ENCODE assay signal across 8 mouse cellular contexts in genomic region chr11:70668335-70668770, GRCm38 (mm10). TPM values are rescaled to one million over a fixed set of nuclear protein-coding genes. Genes with fewer than 3 reads are reported as not detected.
DNase-seq lines count a peak whose midpoint lies in the region; ATAC-seq and TF ChIP-seq lines count a peak whose summit lies in the region.

No protein-coding gene starts in this region.

- no peaks in the 10 kb centered on the region for H3K27me3 ChIP-seq in neural tube, embryonic 11.5 days (ENCODE audit: control insufficient read depth, insufficient read depth, low read length)
- H3K27me3 ChIP-seq in forebrain, postnatal 0 days (ENCODE audit: insufficient read depth, low read length): no peaks in the 10 kb centered on the region
- no peaks in the 10 kb centered on the region for H3K27me3 ChIP-seq in limb, embryonic 14.5 days (ENCODE audit: control insufficient read depth, insufficient read depth, low read length)
- no peaks in the 10 kb centered on the region for H3K27me3 ChIP-seq in neural tube, embryonic 14.5 days (ENCODE audit: control insufficient read depth, insufficient read depth, low read length)

- H3K9ac ChIP-seq in neural tube, embryonic 11.5 days (ENCODE audit: low read length): peak overlapping the region; percentile 49
- H3K9ac ChIP-seq in forebrain, postnatal 0 days: peak overlapping the region; percentile 50
- peak overlapping the region; percentile 55 for H3K9ac ChIP-seq in limb, embryonic 14.5 days (ENCODE audit: low read depth, low read length, severe bottlenecking)
- peak overlapping the region; percentile 62 for H3K9ac ChIP-seq in neural tube, embryonic 14.5 days (replicated peaks; ENCODE audit: low read depth, low read length)

- H3K4me2 ChIP-seq in neural tube, embryonic 11.5 days (ENCODE audit: low read depth): peak overlapping the region; percentile 79
- H3K4me2 ChIP-seq in forebrain, postnatal 0 days (ENCODE audit: low read depth): peak overlapping the region; percentile 90
- H3K4me2 ChIP-seq in limb, embryonic 14.5 days (replicated peaks; ENCODE audit: low read depth, low read length, severe bottlenecking): peak overlapping the region; percentile 58
- peak overlapping the region; percentile 88 for H3K4me2 ChIP-seq in neural tube, embryonic 14.5 days (ENCODE audit: low read depth, low read length)

- peak overlapping the region; percentile 60 for H3K4me3 ChIP-seq in neural tube, embryonic 11.5 days (ENCODE audit: low read depth, low read length)
- H3K4me3 ChIP-seq in forebrain, postnatal 0 days (ENCODE audit: low read depth, low read length): peak overlapping the region; percentile 70
- H3K4me3 ChIP-seq in limb, embryonic 14.5 days (replicated peaks; ENCODE audit: low read length): peak overlapping the region; percentile 65
- peak overlapping the region; percentile 64 for H3K4me3 ChIP-seq in neural tube, embryonic 14.5 days (ENCODE audit: low read depth, low read length)

- no peaks in the 10 kb centered on the region for H3K9me3 ChIP-seq in neural tube, embryonic 11.5 days (ENCODE audit: control insufficient read depth, low read length)
- H3K9me3 ChIP-seq in forebrain, postnatal 0 days (ENCODE audit: low read length): no peaks in the 10 kb centered on the region
- no peaks in the 10 kb centered on the region for H3K9me3 ChIP-seq in limb, embryonic 14.5 days (ENCODE audit: control insufficient read depth, low read length)
- H3K9me3 ChIP-seq in neural tube, embryonic 14.5 days (ENCODE audit: control insufficient read depth, low read length): no peaks in the 10 kb centered on the region

- under 1% methylated on average over 15 of the region's 15 CpGs for WGBS in neural tube, embryonic 11.5 days
- under 1% methylated on average over 15 of the region's 15 CpGs for WGBS in forebrain, postnatal 0 days
- WGBS in limb, embryonic 14.5 days: under 1% methylated on average over 15 of the region's 15 CpGs
- under 1% methylated on average over 15 of the region's 15 CpGs for WGBS in neural tube, embryonic 14.5 days

- H3K4me1 ChIP-seq in neural tube, embryonic 11.5 days (ENCODE audit: control insufficient read depth, insufficient read depth, low read length): peaks cover 8% of the 10 kb centered on the region; the same call in 1 of the 2 replicates
- H3K4me1 ChIP-seq in forebrain, postnatal 0 days (ENCODE audit: insufficient read depth): peaks cover 9% of the 10 kb centered on the region; the same call in 1 of the 2 replicates
- H3K4me1 ChIP-seq in limb, embryonic 14.5 days (ENCODE audit: control insufficient read depth, insufficient read depth, low read length): peaks cover 11% of the 10 kb centered on the region
- peaks cover 14% of the 10 kb centered on the region for H3K4me1 ChIP-seq in neural tube, embryonic 14.5 days (ENCODE audit: control insufficient read depth, insufficient read depth, low read length)

- DNase-seq in adrenal gland, postnatal 14 days: peak; percentile 87
- DNase-seq in adrenal gland, adult (ENCODE audit: inconsistent age in 2 of 2, low spot score in 1 of 2): no peak
- DNase-seq in neural tube, embryonic 11.5 days (ENCODE audit: low spot score): no peak
- DNase-seq in neural tube, embryonic 10.5 days (ENCODE audit: extremely low spot score, low spot score): no peak
- DNase-seq in forebrain, postnatal 0 days: no peak
- DNase-seq in limb, embryonic 14.5 days (ENCODE audit: low spot score): no peak
- no peak for DNase-seq in embryo, embryonic 11 days

- no peak for TF ChIP-seq POLR2A in limb, embryonic 14.5 days (IDR thresholded peaks at IDR 0.05; ENCODE audit: borderline replicate concordance, extremely low read depth, insufficient read depth, insufficient read length)

- H3K36me3 ChIP-seq in neural tube, embryonic 11.5 days (ENCODE audit: control insufficient read depth, insufficient read depth, low read length): peaks cover 8% of the 10 kb centered on the region; the same call in 1 of the 2 replicates
- peaks cover 28% of the 10 kb centered on the region for H3K36me3 ChIP-seq in forebrain, postnatal 0 days (ENCODE audit: insufficient read depth)
- peaks cover 56% of the 10 kb centered on the region for H3K36me3 ChIP-seq in limb, embryonic 14.5 days (ENCODE audit: control insufficient read depth, insufficient read depth, low read length)
- H3K36me3 ChIP-seq in neural tube, embryonic 14.5 days (ENCODE audit: control insufficient read depth, insufficient read depth, low read length): peaks cover 24% of the 10 kb centered on the region

- ATAC-seq in neural tube, embryonic 11.5 days (ENCODE audit: insufficient read depth, low FRiP score, low TSS enrichment): peak; percentile 40
- no peak for ATAC-seq in forebrain, postnatal 0 days
- ATAC-seq in limb, embryonic 14.5 days (ENCODE audit: low FRiP score, low read depth): no peak
- no peak; the same call in 1 of the 2 replicates for ATAC-seq in neural tube, embryonic 14.5 days (ENCODE audit: low read depth)

- no peak for TF ChIP-seq CTCF in forebrain, postnatal 0 days (IDR thresholded peaks at IDR 0.05; ENCODE audit: low read depth)

- H3K27ac ChIP-seq in neural tube, embryonic 11.5 days (ENCODE audit: low read depth, low read length): peak overlapping the region; percentile 93
- H3K27ac ChIP-seq in forebrain, postnatal 0 days (ENCODE audit: low read depth, low read length): peak overlapping the region; percentile 78
- H3K27ac ChIP-seq in limb, embryonic 14.5 days (replicated peaks; ENCODE audit: low read depth, low read length): peak overlapping the region; percentile 80
- H3K27ac ChIP-seq in neural tube, embryonic 14.5 days (ENCODE audit: low read depth, low read length): peak overlapping the region; percentile 86

RNA-seq across cellular contexts. Expression of gene Spag7, which starts 0.9 kb away (rescaled TPM):
- total RNA-seq in adrenal gland, postnatal 14 days (2021): 72.5 and 77.1 TPM in 2 replicates
- polyA plus RNA-seq in neural tube, embryonic 11.5 days (2014; fragmentation: Nextera tagmentation; extraction: Ambion mirVana): 146 and 152 TPM in 2 replicates
- 49.2 and 57.1 TPM in 2 replicates for total RNA-seq in forebrain, postnatal 0 days (2014; rRNA removed)
- 56.6 and 116 TPM in 2 replicates for polyA plus RNA-seq in forebrain, postnatal 0 days (2015; fragmentation: Nextera tagmentation; extraction: Ambion mirVana)
- polyA plus RNA-seq in limb, embryonic 14.5 days (2012; rRNA removed): 63.3 and 93.7 TPM in 2 replicates
- polyA plus RNA-seq in limb, embryonic 14.5 days (2014; fragmentation: Nextera tagmentation; extraction: Ambion mirVana): 97.0 and 98.1 TPM in 2 replicates
- 136 and 151 TPM in 2 replicates for polyA plus RNA-seq in neural tube, embryonic 14.5 days (2014; fragmentation: Nextera tagmentation; extraction: Ambion mirVana)

RNA-seq across cellular contexts. Expression of gene Eno3, which starts 11.4 kb away (rescaled TPM):
- total RNA-seq in adrenal gland, postnatal 14 days (2021): 14.9 and 21.4 TPM in 2 replicates
- polyA plus RNA-seq in neural tube, embryonic 11.5 days (2014; fragmentation: Nextera tagmentation; extraction: Ambion mirVana): 39.3 and 48.9 TPM in 2 replicates
- 7.4 and 14.6 TPM in 2 replicates for total RNA-seq in forebrain, postnatal 0 days (2014; rRNA removed)
- 4.3 and 5.5 TPM in 2 replicates for polyA plus RNA-seq in forebrain, postnatal 0 days (2015; fragmentation: Nextera tagmentation; extraction: Ambion mirVana)
- 75.3 and 84.6 TPM in 2 replicates for polyA plus RNA-seq in limb, embryonic 14.5 days (2012; rRNA removed)
- 60.3 and 89.9 TPM in 2 replicates for polyA plus RNA-seq in limb, embryonic 14.5 days (2014; fragmentation: Nextera tagmentation; extraction: Ambion mirVana)
- 8.3 and 10.1 TPM in 2 replicates for polyA plus RNA-seq in neural tube, embryonic 14.5 days (2014; fragmentation: Nextera tagmentation; extraction: Ambion mirVana)

RNA-seq across cellular contexts. Expression of gene Pfn1, which starts 13.9 kb away (rescaled TPM):
- total RNA-seq in adrenal gland, postnatal 14 days (2021): 807 and 918 TPM in 2 replicates
- 1,399 and 1,464 TPM in 2 replicates for polyA plus RNA-seq in neural tube, embryonic 11.5 days (2014; fragmentation: Nextera tagmentation; extraction: Ambion mirVana)
- total RNA-seq in forebrain, postnatal 0 days (2014; rRNA removed): 386 and 408 TPM in 2 replicates
- 687 and 843 TPM in 2 replicates for polyA plus RNA-seq in forebrain, postnatal 0 days (2015; fragmentation: Nextera tagmentation; extraction: Ambion mirVana)
- polyA plus RNA-seq in limb, embryonic 14.5 days (2012; rRNA removed): 946 and 1,024 TPM in 2 replicates
- polyA plus RNA-seq in limb, embryonic 14.5 days (2014; fragmentation: Nextera tagmentation; extraction: Ambion mirVana): 1,646 and 1,675 TPM in 2 replicates
- 578 and 686 TPM in 2 replicates for polyA plus RNA-seq in neural tube, embryonic 14.5 days (2014; fragmentation: Nextera tagmentation; extraction: Ambion mirVana)

RNA-seq across cellular contexts. Expression of gene Camta2, which starts 19.6 kb away (rescaled TPM):
- 38.8 and 41.8 TPM in 2 replicates for total RNA-seq in adrenal gland, postnatal 14 days (2021)
- 10.7 and 10.8 TPM in 2 replicates for polyA plus RNA-seq in neural tube, embryonic 11.5 days (2014; fragmentation: Nextera tagmentation; extraction: Ambion mirVana)
- total RNA-seq in forebrain, postnatal 0 days (2014; rRNA removed): 12.8 and 17.3 TPM in 2 replicates
- 11.1 and 17.7 TPM in 2 replicates for polyA plus RNA-seq in forebrain, postnatal 0 days (2015; fragmentation: Nextera tagmentation; extraction: Ambion mirVana)
- polyA plus RNA-seq in limb, embryonic 14.5 days (2012; rRNA removed): 20.3 and 26.6 TPM in 2 replicates
- 14.4 and 16.6 TPM in 2 replicates for polyA plus RNA-seq in limb, embryonic 14.5 days (2014; fragmentation: Nextera tagmentation; extraction: Ambion mirVana)
- polyA plus RNA-seq in neural tube, embryonic 14.5 days (2014; fragmentation: Nextera tagmentation; extraction: Ambion mirVana): 24.9 and 29.0 TPM in 2 replicates

RNA-seq across cellular contexts. Expression of gene Slc25a11, which starts 21.1 kb away (rescaled TPM):
- total RNA-seq in adrenal gland, postnatal 14 days (2021): 175 and 184 TPM in 2 replicates
- polyA plus RNA-seq in neural tube, embryonic 11.5 days (2014; fragmentation: Nextera tagmentation; extraction: Ambion mirVana): 142 and 146 TPM in 2 replicates
- total RNA-seq in forebrain, postnatal 0 days (2014; rRNA removed): 133 and 134 TPM in 2 replicates
- polyA plus RNA-seq in forebrain, postnatal 0 days (2015; fragmentation: Nextera tagmentation; extraction: Ambion mirVana): 151 and 160 TPM in 2 replicates
- polyA plus RNA-seq in limb, embryonic 14.5 days (2012; rRNA removed): 134 and 150 TPM in 2 replicates
- 159 and 163 TPM in 2 replicates for polyA plus RNA-seq in limb, embryonic 14.5 days (2014; fragmentation: Nextera tagmentation; extraction: Ambion mirVana)
- 156 and 172 TPM in 2 replicates for polyA plus RNA-seq in neural tube, embryonic 14.5 days (2014; fragmentation: Nextera tagmentation; extraction: Ambion mirVana)
